Mouse (Mus musculus): ENCODE measurements at regions not wholly inside any gene's neighbourhood (a gene's known extent, or its start where the extent isn't known, plus 50 kb on each side); places are given as distances from the start of the nearest gene placed in this dataset.

DNA sequence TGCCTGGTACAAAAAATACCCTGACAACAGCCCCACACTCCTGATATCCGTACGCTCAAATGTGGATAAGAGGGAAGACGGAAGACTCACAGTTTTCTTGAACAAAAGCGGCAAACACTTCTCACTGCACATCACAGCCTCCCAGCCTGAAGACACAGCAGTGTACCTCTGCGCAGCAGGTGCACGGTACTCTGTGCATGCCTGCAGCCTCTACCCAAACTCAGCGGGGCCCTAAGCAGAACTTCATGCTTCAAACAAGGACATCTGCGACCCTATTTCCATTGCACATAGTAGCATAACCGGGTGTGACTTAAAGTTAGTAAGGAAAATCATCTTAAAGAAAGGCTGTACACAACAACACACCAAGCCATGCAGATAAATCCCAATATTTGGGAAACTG is 408.3 kb downstream of the Dad1 start:
- Histone ChIP-seq H3K4me1 (ENCODE audit: control insufficient read depth in 1 of 2, insufficient read depth in 2 of 2) (no peaks in the 10 kb centered on the region), H3K9me3 (replicated peaks; ENCODE audit: low read length) (no peaks in the 10 kb centered on the region), H3K79me2 (replicated peaks; ENCODE audit: control insufficient read depth, extremely low read depth, insufficient read depth, poor library complexity, severe bottlenecking) (no peaks in the 10 kb centered on the region), H3K9ac (ENCODE audit: insufficient read depth, low read depth) (no peak overlapping the region), H3K4me3 (replicated peaks in 1 of 3; ENCODE audit: low read depth in 2 of 3, low read length in 2 of 3, poor library complexity in 1 of 3) (no peak overlapping the region), H3K36me3 (replicated peaks in 1 of 2; ENCODE audit: control insufficient read depth in 1 of 2, insufficient read depth in 1 of 2, low read length in 1 of 2) (no peaks in the 10 kb centered on the region), H3K27me3 (replicated peaks) (no peaks in the 10 kb centered on the region), H3K4me2 (ENCODE audit: insufficient read depth, low read depth, poor library complexity, severe bottlenecking) (no peak overlapping the region), H3K27ac (ENCODE audit: insufficient read depth, low read depth) (no peak overlapping the region)
- dilution Hi-C loops (cut with MboI; ENCODE audit: extremely low pct_ligation_motif_present, extremely low pct_unique_long_range_greater_than_20kb, low sequenced_read_pairs) (no loop called here), in situ Hi-C loops (cut with MboI; ENCODE audit: low pct_ligation_motif_present, low pct_unique_long_range_greater_than_20kb, low sequenced_read_pairs) (no loop called here)
- DNase-seq (ENCODE audit: extremely low read depth) = no peak
- TF ChIP-seq KAT2A (IDR thresholded peaks at IDR 0.05; ENCODE audit: insufficient replicate concordance, low read length) = no peak
- no peak for TF ChIP-seq RAD21 (IDR thresholded peaks at IDR 0.05; ENCODE audit: low read depth, low read length)
- no peak for TF ChIP-seq ELF1 (IDR thresholded peaks at IDR 0.05; ENCODE audit: low read depth, low read length)
- TF ChIP-seq NRF1 (IDR thresholded peaks at IDR 0.05; ENCODE audit: low read depth, low read length) = no peak
- TF ChIP-seq CTCF (conservative IDR thresholded peaks at IDR 0.05 in 1 of 2, IDR thresholded peaks at IDR 0.05 in 1 of 2; ENCODE audit: low read depth in 2 of 2, low read length in 2 of 2) = no peak
- TF ChIP-seq MAX (IDR thresholded peaks at IDR 0.05; ENCODE audit: low read length) = no peak
- no peak for TF ChIP-seq MAFK (IDR thresholded peaks at IDR 0.05; ENCODE audit: insufficient replicate concordance, low read length)
- no peak for TF ChIP-seq UBTF (IDR thresholded peaks at IDR 0.05; ENCODE audit: low read depth, low read length)
- no peak for TF ChIP-seq ZKSCAN1 (IDR thresholded peaks at IDR 0.05; ENCODE audit: borderline replicate concordance, low read depth, low read length)
- no peak for TF ChIP-seq JUN (IDR thresholded peaks at IDR 0.05; ENCODE audit: insufficient read depth, low read depth, low read length)
- TF ChIP-seq TCF12 (IDR thresholded peaks at IDR 0.05; ENCODE audit: low read depth, low read length) = no peak
- TF ChIP-seq ZC3H11A (IDR thresholded peaks at IDR 0.05; ENCODE audit: low read depth, low read length) = no peak
- TF ChIP-seq MEF2A (IDR thresholded peaks at IDR 0.05; ENCODE audit: borderline replicate concordance, low read depth, low read length) = no peak

DNA sequence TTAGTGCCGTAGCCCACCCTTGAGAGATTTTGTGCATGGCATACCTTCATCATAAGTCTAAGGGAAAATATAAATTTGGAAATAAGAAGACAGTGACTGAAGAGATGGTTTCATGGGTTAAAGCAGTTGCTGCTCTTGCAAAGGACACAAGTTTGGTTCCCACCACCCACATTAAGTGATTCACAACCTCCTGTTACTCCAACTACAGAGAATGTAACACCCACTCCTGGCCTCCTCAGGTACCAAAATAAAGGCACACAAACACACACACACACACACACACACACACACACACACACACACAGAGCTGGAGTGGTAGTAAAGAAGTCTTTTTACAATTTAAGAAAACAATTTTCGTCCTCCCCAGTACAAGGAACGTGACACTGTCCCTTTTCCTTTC is 421.4 kb downstream of the Dad1 start:
- in situ Hi-C loops (cut with MboI; ENCODE audit: low pct_ligation_motif_present, low pct_unique_long_range_greater_than_20kb, low sequenced_read_pairs) (no loop called here), dilution Hi-C loops (cut with MboI; ENCODE audit: extremely low pct_ligation_motif_present, extremely low pct_unique_long_range_greater_than_20kb, low sequenced_read_pairs) (no loop called here)
- H3K27me3 ChIP-seq (replicated peaks) = no peaks in the 10 kb centered on the region
- DNase-seq (ENCODE audit: extremely low read depth) = no peak
- no peak overlapping the region for H3K9ac ChIP-seq (ENCODE audit: insufficient read depth, low read depth)
- TF ChIP-seq E2F4 (IDR thresholded peaks at IDR 0.05; ENCODE audit: insufficient replicate concordance, low read depth, low read length) (no peak), ETS1 (conservative IDR thresholded peaks at IDR 0.05; ENCODE audit: low read depth, low read length) (no peak), POLR2A (IDR thresholded peaks at IDR 0.05; ENCODE audit: low read depth, low read length) (no peak), RCOR1 (conservative IDR thresholded peaks at IDR 0.05; ENCODE audit: low read depth, low read length) (no peak), JUND (conservative IDR thresholded peaks at IDR 0.05; ENCODE audit: low read depth, low read length) (no peak), BHLHE40 (IDR thresholded peaks at IDR 0.05; ENCODE audit: low read depth, low read length) (no peak), MEF2A (IDR thresholded peaks at IDR 0.05; ENCODE audit: borderline replicate concordance, low read depth, low read length) (no peak), USF1 (IDR thresholded peaks at IDR 0.05; ENCODE audit: low read depth, low read length) (no peak), MAFK (IDR thresholded peaks at IDR 0.05; ENCODE audit: insufficient replicate concordance, low read length) (no peak), ELF1 (IDR thresholded peaks at IDR 0.05; ENCODE audit: low read depth, low read length) (no peak), ZMIZ1 (IDR thresholded peaks at IDR 0.05; ENCODE audit: low read depth, low read length) (no peak)
- H3K79me2 ChIP-seq (replicated peaks; ENCODE audit: control insufficient read depth, extremely low read depth, insufficient read depth, poor library complexity, severe bottlenecking) = no peaks in the 10 kb centered on the region
- H3K36me3 ChIP-seq (replicated peaks in 1 of 2; ENCODE audit: control insufficient read depth in 1 of 2, insufficient read depth in 1 of 2, low read length in 1 of 2) = no peaks in the 10 kb centered on the region
- H3K27ac ChIP-seq (ENCODE audit: insufficient read depth, low read depth) = no peak overlapping the region
- no peak overlapping the region for H3K4me3 ChIP-seq (replicated peaks in 1 of 3; ENCODE audit: low read depth in 2 of 3, low read length in 2 of 3, poor library complexity in 1 of 3)
- H3K9me3 ChIP-seq (replicated peaks; ENCODE audit: low read length) = no peaks in the 10 kb centered on the region
- H3K4me2 ChIP-seq (ENCODE audit: insufficient read depth, low read depth, poor library complexity, severe bottlenecking) = no peak overlapping the region
- H3K4me1 ChIP-seq (ENCODE audit: control insufficient read depth in 1 of 2, insufficient read depth in 2 of 2) = no peaks in the 10 kb centered on the region
